Mouse (Mus musculus): ENCODE measurements at regions not wholly inside any gene's neighbourhood (a gene's known extent, or its start where the extent isn't known, plus 50 kb on each side); places are given as distances from the start of the nearest gene placed in this dataset.

- TF ChIP-seq CTCF (IDR thresholded peaks at IDR 0.05; ENCODE audit: borderline replicate concordance, control insufficient read depth, extremely low read depth, insufficient read depth, low read length, poor library complexity) (no peak), POLR2A (IDR thresholded peaks at IDR 0.05; ENCODE audit: control insufficient read depth, extremely low read depth, insufficient read depth, low read length, poor library complexity) (no peak)
Measured at GRCm38 (mm10) chr9:41264485-41264884, 103.0 kb upstream of the Ubash3b start.
